Mouse (Mus musculus) cerebellum, adult 2 months (tissue): Measurements from ENCODE around the gene Scaf8.

Experiments
- CTCF ChIP-seq: fragments of 200-500 bp; IDR thresholded peaks from 2 replicates; pipeline ENCODE4 v1.5.1; 2011; ENCODE audit warnings: low read depth, mild to moderate bottlenecking, control low read depth, low read length, moderate library complexity, borderline replicate concordance; ENCODE audit not compliant: insufficient read depth
- POLR2A ChIP-seq: fragments of 200-500 bp; IDR thresholded peaks from 2 replicates; pipeline ENCODE4 v1.6.1; 2011; ENCODE audit warnings: low read length, control low read depth, borderline replicate concordance; ENCODE audit not compliant: insufficient read depth

DNA sequence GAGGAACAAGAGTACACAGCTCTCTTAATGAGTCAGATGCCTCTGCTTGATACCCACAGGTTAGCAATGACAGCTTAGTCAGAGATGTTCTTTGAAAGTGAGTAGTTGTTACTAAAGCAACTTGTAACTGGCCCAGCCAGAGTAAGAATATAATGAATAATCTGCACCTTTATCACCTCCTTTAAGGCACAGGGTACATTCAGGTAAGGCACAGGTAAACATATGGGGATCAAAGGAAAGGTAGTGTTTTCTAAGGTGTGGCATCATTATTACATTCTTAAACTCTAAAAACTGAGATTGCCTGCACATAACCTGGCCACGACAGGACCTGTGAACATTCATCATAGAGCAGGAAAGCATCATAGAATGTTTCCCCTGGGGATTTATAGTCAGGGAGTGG lies 9.8 kb upstream of the Scaf8 start:
- TF ChIP-seq POLR2A (no peak), CTCF (no peak)
